Mouse (Mus musculus): ENCODE measurements at regions not wholly inside any gene's neighbourhood (a gene's known extent, or its start where the extent isn't known, plus 50 kb on each side); places are given as distances from the start of the nearest gene placed in this dataset.

GRCm38 (mm10) chr14:110276192-110276591 lies 478.8 kb downstream of the Slitrk6 start:
- no peak for DNase-seq (ENCODE audit: low spot score in 2 of 2)

- no peak for DNase-seq (ENCODE audit: low spot score in 2 of 2)
Observed at GRCm38 (mm10) chr14:110271270-110271669, 483.7 kb downstream of the Slitrk6 start.

- DNase-seq (ENCODE audit: low spot score in 2 of 2) = no peak
Observed at GRCm38 (mm10) chr14:110244466-110244865, 510.5 kb downstream of the Slitrk6 start.

- DNase-seq (ENCODE audit: low spot score in 2 of 2) = no peak
Observed at GRCm38 (mm10) chr14:110243549-110243948, 511.4 kb downstream of the Slitrk6 start.

- no peak for DNase-seq (ENCODE audit: low spot score in 2 of 2)
Observed at GRCm38 (mm10) chr14:110238800-110239199, 516.1 kb downstream of the Slitrk6 start.

GRCm38 (mm10) chr14:110224678-110225446 lies 530.1 kb downstream of the Slitrk6 start:
- no peak for DNase-seq (ENCODE audit: low spot score in 2 of 2)

- no peak for DNase-seq (ENCODE audit: low spot score in 2 of 2)
Observed at GRCm38 (mm10) chr14:110190987-110191607, 563.9 kb downstream of the Slitrk6 start.

GRCm38 (mm10) chr14:110190471-110190870 lies 564.5 kb downstream of the Slitrk6 start:
- no peak for DNase-seq (ENCODE audit: low spot score in 2 of 2)

- DNase-seq (ENCODE audit: low spot score in 2 of 2) = no peak
Observed at GRCm38 (mm10) chr14:110179166-110179565, 575.8 kb downstream of the Slitrk6 start.

GRCm38 (mm10) chr14:110171162-110172117 lies 583.5 kb downstream of the Slitrk6 start:
- DNase-seq (ENCODE audit: low spot score in 2 of 2) = no peak

- no peak for DNase-seq (ENCODE audit: low spot score in 2 of 2)
Observed at GRCm38 (mm10) chr14:110168632-110169031, 586.3 kb downstream of the Slitrk6 start.

GRCm38 (mm10) chr14:110128265-110128664 lies 626.7 kb downstream of the Slitrk6 start:
- DNase-seq (ENCODE audit: low spot score in 2 of 2) = peak in 1 of 2 experiments; percentile 3

GRCm38 (mm10) chr14:110125936-110126710 lies 628.8 kb downstream of the Slitrk6 start:
- no peak for DNase-seq (ENCODE audit: low spot score in 2 of 2)

GRCm38 (mm10) chr14:110122710-110123109 lies 632.2 kb downstream of the Slitrk6 start:
- no peak for DNase-seq (ENCODE audit: low spot score in 2 of 2)

- no peak for DNase-seq (ENCODE audit: low spot score in 2 of 2)
Observed at GRCm38 (mm10) chr14:110115578-110115977, 639.4 kb downstream of the Slitrk6 start.

GRCm38 (mm10) chr14:110100852-110101251 lies 654.1 kb downstream of the Slitrk6 start:
- DNase-seq (ENCODE audit: low spot score in 2 of 2) = no peak

GRCm38 (mm10) chr14:110078351-110078750 lies 676.6 kb downstream of the Slitrk6 start:
- DNase-seq (ENCODE audit: low spot score in 2 of 2) = no peak

GRCm38 (mm10) chr14:110047748-110048147 lies 707.2 kb downstream of the Slitrk6 start:
- no peak for DNase-seq (ENCODE audit: low spot score in 2 of 2)

GRCm38 (mm10) chr14:110043211-110043610 lies 711.7 kb downstream of the Slitrk6 start:
- DNase-seq (ENCODE audit: low spot score in 2 of 2) = no peak

GRCm38 (mm10) chr14:110021812-110022211 lies 733.1 kb downstream of the Slitrk6 start:
- DNase-seq (ENCODE audit: low spot score in 2 of 2) = no peak

- DNase-seq (ENCODE audit: low spot score in 2 of 2) = no peak
Observed at GRCm38 (mm10) chr14:110015126-110015525, 739.8 kb downstream of the Slitrk6 start.

Data from left cerebral cortex, adult 9 months (tissue).